Mouse (Mus musculus) layer of hippocampus, postnatal 36 days (tissue): ENCODE results near the gene Prpf31. TPM values are rescaled to one million over a fixed set of nuclear protein-coding genes. Genes with fewer than 3 reads are reported as not detected.
"Not testable (repeated sequence)": the region's sequence is repeated elsewhere in the genome, so short reads cannot be mapped to it uniquely, and the experiment has no call there.

Experiments
- DNase-seq, 2 experiments: peaks; one replicate each; pipeline ENCODE4 v3.0.0; 2022
- total RNA-seq, 2 experiments: library from RNA; stranded (reverse); gene quantifications; 2 replicates each; pipeline ENCODE4 v1.2.3; 2021

Prpf31 gene
- 10 to 100 TPM; 52.9 to 56.3 TPM for total RNA-seq

DNA sequence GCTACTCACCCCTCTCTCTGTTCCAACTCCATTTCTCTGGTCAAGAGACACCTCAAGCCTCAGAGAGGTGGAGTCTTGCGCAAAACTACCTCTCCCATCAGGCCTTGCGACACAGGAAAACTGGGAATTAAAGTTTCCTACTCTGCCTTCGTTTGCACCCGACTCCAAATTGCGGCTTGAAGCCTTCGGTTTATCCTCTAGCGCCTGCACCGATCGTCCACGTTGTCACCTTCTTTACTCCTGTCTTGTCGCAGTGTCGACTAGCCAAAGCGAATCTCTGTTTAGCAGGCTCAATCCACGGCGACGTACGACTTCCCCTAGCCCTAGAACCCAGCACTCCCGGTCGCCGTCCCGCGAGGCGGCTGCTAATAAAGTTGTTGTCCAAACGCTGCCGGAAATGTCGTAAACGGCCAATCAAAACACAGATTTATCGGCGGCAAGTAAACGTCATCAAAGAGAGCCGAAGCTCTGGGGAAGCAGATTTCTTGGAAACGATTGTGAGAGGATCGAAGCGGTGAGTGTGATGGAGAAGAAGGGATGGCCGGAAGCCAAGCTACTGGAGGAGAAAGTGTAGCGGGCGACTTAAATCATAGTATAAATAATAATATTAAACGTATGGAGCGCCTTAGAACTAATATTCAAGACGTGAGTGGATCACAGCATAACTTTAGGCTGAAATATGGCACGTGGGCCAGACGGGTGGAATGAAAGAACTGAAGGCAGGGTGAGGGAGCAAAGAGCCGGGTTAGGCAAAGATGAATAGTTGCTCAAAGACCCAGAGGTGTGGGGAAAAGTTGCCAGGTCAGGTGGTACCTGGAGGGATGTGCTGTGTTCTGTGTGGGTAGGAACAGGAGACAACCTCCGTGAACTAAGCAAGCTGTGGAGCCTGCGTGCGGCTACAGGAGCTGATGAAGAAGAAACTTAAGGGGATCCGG, at the start of gene Prpf31, which contains the start of gene Tfpt:
Gene Prpf31, plus strand, starts transcription at position 443 of the 935 bp plus-strand sequence.
Gene Tfpt, minus strand, starts transcription at position 387 of the 935 bp plus-strand sequence.
- peak; percentile 95 for DNase-seq

DNA sequence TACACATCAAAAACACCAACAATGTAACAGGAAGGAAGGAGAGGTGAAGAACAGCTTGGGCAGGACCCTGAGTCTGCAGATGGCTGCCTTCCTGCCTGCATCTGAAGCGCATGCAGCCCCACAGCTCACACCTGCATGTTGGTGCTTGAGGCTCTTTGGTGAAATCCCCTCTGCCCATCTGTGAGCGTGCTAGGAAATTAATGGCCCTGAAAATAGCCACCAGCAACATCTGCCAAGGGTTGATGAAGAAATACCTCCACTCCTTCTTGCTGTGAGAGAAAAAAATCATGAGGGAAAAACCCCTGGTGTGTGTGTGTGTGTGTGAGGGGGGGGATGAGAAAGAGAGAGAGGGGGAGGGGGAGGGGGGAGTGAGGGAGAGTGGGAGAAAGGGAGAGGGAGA, 49.8 kb upstream of the Prpf31 start:
- DNase-seq, result no peak

DNA sequence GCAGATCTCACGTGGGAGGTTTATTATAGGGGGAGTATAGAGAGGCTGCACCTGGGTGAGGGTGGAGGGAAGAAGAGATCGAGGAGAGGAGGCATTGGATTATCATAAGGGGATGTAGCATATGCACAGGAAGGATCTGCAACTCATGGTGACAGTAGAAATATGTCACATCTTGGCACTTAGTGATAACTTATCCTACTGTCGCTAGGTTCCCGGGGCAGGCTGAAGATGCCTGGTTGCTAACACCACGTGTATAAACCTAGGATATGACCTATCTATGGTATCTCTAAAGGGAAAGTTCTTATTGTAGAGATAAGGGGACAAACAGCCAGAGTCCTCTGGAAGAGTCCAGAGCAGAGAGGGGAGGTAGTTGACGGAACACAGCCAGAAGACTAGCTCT, 44.0 kb upstream of the Prpf31 start:
- no peak for DNase-seq

DNA sequence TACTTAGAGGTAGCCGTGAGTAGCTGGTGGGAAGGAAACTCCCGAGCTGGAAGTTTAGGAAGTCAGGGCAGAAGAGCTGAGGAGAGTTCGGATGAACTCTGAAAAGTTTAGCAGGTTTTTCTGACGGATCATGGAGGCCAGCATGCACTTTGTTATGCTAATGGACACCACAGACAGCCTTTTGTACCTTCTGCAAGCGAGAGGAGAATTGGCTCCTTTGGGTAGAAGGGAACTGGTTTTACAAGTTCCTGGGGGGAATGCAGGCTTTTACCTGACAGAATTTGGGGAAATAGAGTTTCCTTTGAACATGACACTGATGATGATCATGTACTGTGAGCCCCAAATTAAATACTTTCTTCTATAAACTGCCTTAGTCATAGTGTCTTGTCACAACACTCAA, 43.5 kb upstream of the Prpf31 start:
- no peak for DNase-seq

DNA sequence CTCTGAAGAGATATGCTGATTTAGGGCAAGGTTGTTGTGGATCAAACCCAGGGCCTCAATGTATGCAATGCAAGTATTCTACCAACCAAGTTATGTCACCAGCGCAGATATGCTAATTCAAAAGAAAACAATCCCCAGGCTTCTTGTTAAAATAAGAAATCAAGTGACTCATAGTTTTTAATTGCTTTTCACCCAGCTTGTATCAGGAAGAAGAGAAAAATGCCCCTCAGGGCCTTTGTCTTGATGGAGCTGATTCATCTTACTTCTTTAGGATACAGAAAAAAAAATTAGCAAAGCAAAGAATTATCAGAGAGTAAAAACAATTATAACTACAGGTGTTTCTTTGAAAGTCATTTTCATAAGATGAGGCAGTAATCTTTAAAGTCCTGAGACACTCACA, 42.5 kb upstream of the Prpf31 start:
- no peak for DNase-seq

DNA sequence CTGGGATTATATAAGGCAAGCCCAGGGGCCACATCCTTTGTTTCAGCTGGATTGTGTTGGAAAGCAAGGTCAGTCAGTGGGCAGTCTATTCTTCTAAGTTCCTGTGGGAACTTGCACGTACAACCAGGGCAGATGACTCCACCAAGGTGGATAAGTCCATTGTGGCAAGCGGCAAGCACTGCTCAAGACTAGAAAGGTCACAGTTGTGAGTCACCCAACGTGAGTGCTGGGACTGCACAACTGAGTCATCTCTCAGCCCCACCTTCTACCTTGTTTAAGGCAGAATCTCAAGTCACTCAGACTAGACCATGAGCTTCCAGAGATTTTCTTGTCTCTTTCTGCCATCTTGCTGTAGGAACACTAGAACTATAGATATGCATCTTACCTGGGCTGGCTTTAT, 39.2 kb upstream of the Prpf31 start:
- DNase-seq, result no peak

DNA sequence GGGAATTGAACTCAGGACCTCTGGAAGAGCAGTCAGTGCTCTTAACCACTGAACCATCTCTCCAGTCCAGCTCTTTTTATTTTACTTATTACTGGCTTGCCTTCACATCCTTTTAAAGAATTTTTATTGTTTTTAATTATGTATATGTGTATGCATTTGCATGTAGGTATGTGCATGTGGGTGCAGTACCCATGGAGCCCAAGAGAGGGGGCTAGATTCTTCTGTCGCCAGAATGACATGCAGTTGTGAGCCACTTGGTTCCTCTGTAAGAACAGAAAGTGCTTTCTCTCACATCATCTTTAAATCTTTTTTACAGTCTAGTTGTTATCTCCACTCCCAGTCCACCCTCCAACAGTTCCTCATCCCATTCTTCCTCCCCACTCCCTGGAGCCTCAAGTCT, 38.3 kb upstream of the Prpf31 start:
- DNase-seq, result no peak

DNA sequence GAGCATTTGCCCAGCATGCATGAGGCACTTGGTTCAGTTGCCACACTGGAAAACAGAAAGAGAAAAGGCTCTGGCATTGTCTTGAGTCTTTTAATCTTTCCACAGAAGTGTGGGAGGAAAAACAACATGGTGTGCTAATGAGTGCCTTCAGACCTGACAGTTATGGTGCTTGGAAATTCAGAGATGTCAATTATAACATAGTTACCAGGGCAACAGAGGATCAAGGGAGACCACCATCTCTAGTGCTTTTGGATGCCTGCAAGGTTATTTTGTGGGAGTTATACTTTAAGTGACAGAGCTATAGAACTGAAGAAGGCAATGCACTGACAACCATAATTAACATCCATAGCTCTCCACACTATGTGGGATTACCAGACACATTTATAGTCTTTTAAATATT, 35.9 kb upstream of the Prpf31 start:
- DNase-seq, result no peak

DNA sequence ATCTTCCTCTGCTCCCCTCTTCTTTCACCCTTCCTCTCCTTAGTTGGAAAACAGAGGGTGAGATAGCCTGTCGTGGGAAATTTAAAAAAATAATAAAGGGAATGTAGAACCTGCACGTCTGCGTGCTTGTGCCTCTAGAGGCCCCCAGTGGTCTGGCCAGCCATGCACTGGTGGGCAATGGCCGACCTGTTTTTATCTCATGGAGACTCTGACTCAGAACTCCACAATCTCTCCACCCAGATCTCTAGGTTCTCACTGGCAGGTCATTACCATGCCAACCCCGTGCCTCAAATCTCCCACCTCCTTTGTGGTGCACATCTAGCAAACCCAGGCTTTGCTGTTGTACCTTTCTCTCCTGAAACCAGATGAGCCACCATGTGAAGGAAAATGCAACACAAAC, 35.1 kb upstream of the Prpf31 start:
- DNase-seq, result no peak

DNA sequence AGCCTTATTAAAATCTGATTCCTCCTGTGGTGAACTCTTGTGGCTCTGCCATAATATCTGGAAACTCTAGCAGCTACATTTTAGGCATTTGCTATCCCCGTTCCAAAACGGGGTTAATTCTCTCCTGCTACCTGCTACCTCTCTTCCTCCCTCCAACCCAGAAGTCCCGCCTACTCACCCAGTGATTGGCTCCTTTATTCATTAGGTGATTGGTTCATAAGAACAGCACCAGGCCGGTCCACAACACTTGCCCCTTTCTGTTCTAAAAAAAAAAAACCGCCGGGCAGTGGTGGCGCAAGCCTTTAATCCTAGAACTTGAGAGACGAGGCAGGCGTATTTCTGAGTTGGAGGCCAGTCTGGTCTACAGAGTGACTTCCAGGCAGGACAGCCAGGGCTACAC, 34.6 kb upstream of the Prpf31 start:
- no peak for DNase-seq

DNA sequence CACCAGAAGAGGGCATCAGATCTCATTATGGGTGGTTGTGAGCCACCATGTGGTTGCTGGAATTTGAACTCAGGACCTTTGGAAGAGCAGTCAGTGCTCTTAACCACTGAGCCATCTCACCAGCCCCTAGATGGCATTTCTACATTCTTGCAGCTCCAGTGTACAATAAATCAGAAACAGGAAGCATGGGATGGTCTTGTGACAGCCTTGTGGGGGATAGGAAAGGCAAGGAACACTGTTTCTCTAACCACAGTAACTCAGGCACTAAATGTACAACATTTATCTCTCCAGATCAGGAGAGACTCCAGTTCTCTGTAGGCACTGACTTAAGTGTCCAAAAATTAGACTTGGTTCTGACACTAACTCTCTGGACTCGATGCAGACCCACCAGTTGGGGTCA, 32.0 kb upstream of the Prpf31 start:
- DNase-seq, result not testable (repeated sequence)

DNA sequence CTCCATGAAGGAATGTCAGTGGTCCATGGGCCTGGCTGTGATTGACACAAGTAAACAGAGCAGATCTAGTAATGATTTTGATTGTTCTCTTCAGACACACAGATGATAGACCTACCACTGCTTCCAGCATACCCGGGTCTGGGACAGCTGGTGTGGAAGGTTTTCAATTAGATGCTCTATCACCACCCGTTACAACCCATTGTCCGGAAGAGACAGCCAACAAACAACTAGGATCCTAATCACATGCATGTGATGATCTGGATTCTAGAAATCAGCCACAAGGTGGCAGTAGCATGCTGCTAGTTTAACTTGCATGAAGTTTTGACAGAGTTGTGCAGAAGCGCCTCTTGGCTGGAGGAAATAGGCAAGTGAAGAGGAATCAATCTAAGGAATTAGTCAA, 28.7 kb upstream of the Prpf31 start:
- DNase-seq, result peak; percentile 28 to 51

DNA sequence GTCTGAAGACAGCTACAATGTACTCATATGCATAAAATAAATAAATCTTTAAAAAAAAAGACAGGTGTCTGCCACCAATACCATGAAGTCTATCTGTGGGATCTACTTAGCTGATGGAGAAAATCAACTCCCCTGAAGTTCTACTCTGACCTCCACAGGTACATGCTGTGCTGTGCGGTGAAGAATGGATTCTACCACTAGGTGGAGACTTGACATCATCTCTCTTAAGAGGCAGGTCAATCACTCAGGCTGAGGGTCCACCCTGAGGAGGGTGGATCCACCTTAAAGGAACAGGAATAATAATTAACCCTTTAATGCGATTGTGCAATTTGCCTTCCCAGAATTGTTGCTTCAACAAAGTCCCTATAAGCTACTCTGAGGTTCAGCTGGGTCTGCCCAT, 23.0 kb upstream of the Prpf31 start:
- no peak for DNase-seq

DNA sequence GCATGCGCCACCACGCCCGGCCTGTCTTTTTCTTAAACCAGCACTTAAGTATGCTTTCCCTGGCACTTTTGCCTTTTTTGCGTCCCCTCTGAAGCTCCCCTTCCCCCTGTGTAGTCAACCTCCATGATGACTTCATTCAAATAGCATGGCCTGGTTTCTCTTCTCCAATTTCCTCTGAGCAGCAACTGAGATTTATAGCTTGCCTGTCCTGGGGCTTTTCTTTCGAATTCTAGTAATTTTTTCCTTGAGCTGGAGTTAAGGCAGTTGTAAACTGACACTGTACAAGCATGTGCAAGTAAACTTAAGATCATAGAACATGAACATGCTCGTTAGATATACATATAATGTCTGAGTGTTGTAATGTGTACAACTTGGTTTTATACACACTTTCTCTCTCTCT, 22.4 kb upstream of the Prpf31 start:
- DNase-seq, result no peak

DNA sequence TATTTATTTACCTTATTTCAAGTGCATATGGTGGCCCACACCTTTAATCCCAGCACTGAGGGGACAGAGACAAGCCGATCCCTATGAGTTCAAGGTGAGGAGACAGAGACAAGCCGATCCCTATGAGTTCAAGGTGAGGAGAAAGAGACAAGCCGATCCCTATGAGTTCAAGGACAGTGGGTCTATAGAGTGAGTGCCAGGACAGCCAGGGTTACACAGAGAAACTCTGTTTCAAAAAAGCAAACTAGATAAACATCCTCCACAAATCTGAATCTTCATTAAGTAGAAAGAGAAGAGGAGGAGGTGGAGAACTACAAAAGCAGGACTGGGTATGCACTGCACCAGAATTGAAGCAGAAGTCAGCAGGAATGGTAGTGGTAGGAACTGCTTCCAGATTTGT, 21.1 kb upstream of the Prpf31 start:
- DNase-seq, result no peak

DNA sequence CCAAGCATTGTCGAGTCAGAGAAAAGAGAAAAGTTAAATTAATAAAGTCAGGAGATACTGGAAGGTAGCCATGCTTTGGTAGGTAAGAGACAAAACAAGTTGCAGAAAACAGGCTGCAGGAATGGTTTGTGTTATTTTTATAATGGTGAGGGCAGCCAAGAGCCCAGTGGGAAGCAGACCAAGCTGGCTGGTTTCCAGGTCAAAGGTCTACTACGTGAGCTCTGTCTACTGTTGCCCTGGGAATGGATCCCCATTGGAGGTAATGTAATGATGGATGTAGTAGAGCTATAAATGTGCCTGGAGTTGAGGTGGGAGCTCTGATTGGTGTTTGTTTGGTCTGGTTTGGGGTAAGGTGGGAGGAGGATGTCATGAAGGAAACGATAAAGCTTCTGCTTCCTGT, 20.7 kb upstream of the Prpf31 start:
- DNase-seq, result no peak

DNA sequence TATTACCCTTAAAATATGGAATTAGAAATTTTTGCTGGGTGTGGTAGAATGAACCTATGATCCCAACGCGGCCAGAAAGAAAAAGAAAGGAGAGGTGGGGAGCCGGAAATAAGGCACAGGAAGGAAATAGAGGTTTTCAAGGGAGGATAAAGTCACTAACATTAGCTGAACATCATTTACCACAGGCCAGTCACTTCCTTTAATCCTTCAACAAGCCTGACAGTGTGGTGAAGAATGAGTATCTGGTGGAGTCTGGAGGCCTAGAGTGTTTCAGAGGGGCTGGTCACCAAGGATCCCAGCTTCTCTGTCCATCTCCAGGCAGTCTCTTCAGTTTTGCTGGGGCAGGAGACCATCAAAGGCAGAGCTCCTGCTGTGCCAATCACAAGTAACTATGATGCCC, 19.3 kb upstream of the Prpf31 start:
- DNase-seq, result no peak

DNA sequence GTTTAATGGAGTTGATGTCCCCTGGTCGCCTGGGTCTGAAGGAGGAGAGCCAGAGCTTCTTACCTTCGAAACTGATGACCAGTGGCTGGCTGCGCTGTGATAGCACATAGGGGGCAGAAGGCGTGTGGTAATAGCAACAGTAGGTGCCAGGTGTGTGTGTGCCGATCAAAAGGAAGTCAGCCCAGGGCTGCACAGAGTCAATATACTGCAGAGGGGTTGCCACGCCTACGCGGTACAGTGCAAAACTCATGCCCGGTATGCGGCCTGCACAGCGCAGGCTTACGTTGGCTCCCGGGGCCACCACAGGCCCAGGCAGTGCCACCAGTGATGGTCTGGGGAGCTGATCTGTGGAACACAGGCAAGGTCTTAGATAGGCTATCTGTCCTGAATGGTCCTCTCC, 18.8 kb upstream of the Prpf31 start:
- no peak for DNase-seq

DNA sequence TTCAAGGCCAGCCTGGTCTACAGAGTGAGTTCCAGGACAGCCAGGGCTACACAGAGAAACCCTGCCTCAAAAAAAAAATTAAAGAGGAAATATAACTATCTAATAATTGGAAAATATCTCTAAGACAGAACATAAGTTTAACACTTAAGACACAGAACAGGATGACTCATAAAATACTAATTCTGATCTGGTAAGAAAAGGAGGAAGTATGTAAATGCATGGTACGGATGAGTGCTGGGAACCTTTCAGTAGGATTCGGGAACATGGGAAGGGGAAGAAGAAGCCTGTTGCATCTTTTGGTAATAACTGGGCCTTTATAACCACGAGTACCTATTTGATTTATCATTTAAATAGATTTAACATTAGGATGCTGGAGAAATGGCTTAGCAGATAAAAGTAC, 15.8 kb upstream of the Prpf31 start:
- no peak for DNase-seq

DNA sequence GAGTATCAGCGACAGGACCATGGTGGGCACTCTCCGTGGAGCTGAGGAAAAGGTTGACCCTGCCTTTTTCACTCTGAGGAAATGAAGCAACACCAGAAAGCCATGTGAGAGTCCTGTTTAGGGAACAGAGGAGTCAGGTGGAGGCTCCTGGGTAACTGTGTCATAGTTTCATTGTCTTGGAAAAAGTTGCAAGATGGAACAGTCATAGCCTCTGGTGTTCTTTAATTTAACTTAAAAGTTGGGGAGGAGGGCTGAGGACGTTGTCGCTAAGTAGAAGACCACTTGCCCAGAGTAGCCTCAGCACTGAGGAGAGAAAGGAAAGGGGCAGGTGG, 13.8 kb upstream of the Prpf31 start, which contains the start of gene Oscar:
Gene Oscar, minus strand, starts transcription at position 101 of the 332 bp plus-strand sequence.
- DNase-seq, result no peak

DNA sequence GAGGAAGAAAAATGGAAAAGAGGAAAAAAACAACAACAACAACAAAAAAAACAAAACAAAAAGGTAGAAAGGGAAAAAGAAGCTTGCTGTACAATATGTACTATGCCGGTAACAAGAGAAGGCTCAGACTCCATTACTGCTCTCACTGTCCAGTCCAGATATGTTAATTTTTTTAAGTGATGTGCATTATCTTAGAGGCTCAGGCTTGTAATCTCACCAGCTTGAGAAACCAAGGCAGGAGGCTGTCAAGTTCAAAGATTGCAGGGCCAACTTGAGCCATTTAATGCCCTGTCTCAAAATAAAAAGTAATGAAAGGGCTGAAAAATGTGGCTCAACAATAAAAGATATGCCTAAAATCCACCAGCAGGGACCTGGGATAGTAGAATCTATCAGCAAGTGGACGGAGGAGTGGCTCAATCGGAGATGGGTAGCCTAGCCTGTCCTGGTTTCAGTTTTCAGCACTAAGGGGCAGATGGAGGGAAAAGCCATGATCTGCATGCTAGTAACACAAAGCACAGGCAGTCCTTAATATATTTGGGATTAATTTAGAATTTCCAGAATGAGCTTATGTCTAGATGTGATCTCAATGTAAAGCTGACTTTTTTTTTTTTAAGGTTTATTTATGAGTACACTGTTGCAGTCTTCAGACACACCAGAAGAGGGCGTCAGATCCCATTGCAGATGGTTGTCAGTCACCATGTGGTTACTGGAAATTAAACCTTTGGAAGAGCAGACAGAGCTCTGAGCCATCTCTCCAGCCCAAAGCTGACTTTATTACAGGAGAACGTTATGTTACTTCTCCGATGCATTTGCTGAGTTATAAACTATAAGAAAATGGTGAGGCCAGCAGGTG, 13.2 kb upstream of the Prpf31 start:
- DNase-seq, result no peak

DNA sequence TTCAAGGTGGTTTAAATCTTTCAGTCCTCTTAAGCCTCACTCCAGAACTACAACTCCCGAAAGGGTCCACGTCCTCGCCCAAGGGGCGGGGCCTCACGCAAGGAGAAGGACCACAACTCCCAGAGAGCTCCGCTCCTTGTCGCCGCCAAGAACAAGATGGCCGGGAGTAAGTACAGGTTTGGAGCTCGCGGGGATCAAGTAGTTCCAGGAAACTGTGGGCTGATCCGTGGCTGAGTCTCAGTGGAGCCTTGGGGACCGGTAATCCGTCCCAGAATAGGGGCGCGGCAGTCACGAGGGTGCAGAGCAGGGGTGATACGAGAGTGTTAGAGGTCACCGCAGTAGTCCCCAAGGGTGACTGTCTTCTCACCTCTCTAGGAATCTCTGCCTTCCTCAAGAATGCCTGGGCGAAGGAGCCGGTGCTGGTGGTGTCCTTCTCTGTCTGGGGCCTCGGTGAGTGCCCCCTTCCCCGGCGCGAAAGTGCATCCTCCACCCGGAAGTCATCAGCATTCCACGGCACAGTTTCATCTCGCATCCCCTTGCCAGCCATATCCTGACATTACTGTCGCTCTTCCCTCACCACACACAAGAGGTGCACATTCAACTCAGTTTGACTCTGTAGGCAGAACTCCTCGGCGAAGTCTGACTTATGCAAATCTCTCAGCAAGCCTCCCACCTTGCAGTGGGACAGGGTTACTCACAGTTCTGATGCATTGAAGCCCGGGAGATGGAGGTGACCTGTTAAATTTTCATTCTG, 12.4 kb upstream of the Prpf31 start, which contains the start of gene Ndufa3:
Gene Ndufa3, plus strand, starts transcription at position 132 of the 754 bp plus-strand sequence.
- peak; percentile 85 to 88 for DNase-seq

DNA sequence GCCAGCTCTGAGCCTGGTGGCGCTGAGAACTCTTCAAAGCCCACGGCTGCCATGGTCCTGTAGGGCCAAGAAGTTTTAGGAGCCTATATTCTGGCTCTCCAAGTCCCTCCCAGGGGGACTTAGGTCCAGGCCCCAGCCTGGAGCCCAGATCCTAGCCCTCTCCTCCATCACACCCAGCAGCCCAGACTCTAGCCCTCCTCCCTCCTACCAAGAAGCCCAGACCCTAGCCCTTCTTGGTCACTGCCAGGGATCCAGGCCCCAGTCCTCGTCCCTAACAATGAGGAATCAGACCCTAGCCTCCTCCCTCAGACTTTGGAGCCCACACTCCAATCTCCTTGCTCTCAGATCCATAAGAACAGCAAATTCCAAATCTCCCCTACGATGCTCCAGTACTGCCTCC, 755 bp upstream of the Prpf31 start:
- DNase-seq, result no peak
